Mouse (Mus musculus) forebrain, embryonic 11.5 days (tissue): ENCODE measurements around the gene Hcn1. TPM values are rescaled to one million over a fixed set of nuclear protein-coding genes. Genes with fewer than 3 reads are reported as not detected.
A peak's percentile ranks its signal among the peaks of the same experiment; 100 is the strongest.

Experiments
- ATAC-seq: fragments of 200-750 bp; cut with Nextera tagmentation; replicated peaks from 2 replicates; pipeline ENCODE4 v1.8.0; 2017; ENCODE audit warnings: moderate TSS enrichment; ENCODE audit not compliant: low FRiP score
- DNase-seq: peaks from one replicate; pipeline ENCODE4 v3.0.0-alpha.2; 2017; ENCODE audit warnings: low spot score
- H3K27ac ChIP-seq: fragments of 300-500 bp; sonication (generic); 2 replicates; pipeline ENCODE4 v1.5.1; 2014; ENCODE audit warnings: low read depth, low read length
- H3K27me3 ChIP-seq: fragments of 300-500 bp; sonication (generic); 2 replicates; pipeline ENCODE4 v1.6.1; 2014; ENCODE audit warnings: mild to moderate bottlenecking, low read length, mixed read lengths; ENCODE audit not compliant: control insufficient read depth, insufficient read depth
- H3K36me3 ChIP-seq: fragments of 300-500 bp; sonication (generic); 2 replicates; pipeline ENCODE4 v1.6.1; 2014; ENCODE audit warnings: mild to moderate bottlenecking, low read length, moderate library complexity, mixed read lengths; ENCODE audit not compliant: control insufficient read depth, insufficient read depth
- H3K4me1 ChIP-seq: fragments of 300-500 bp; sonication (generic); replicated peaks from 2 replicates; pipeline ENCODE4 v1.6.1; 2014; ENCODE audit warnings: low read length, mixed read lengths; ENCODE audit not compliant: control insufficient read depth, insufficient read depth
- H3K4me2 ChIP-seq: fragments of 300-500 bp; sonication (generic); 2 replicates; pipeline ENCODE4 v1.6.1; 2014; ENCODE audit warnings: low read depth, mild to moderate bottlenecking, low read length, moderate library complexity, mixed read lengths; ENCODE audit not compliant: severe bottlenecking
- H3K4me3 ChIP-seq: fragments of 300-500 bp; sonication (generic); 2 replicates; pipeline ENCODE4 v1.5.1; 2014; ENCODE audit warnings: low read depth, low read length
- H3K9ac ChIP-seq: fragments of 300-500 bp; sonication (generic); 2 replicates; pipeline ENCODE4 v1.6.1; 2014; ENCODE audit warnings: low read length
- H3K9me3 ChIP-seq: fragments of 300-500 bp; sonication (generic); 2 replicates; pipeline ENCODE4 v1.6.1; 2016; ENCODE audit warnings: low read length, mixed read lengths; ENCODE audit not compliant: control insufficient read depth
- WGBS: fragments of 180-500 bp; shearing (Covaris S2); extraction: QIAGEN DNeasy Blood & Tissue Kit; methylation state at CpG from one replicate; pipeline ENCODE4 v1.1.7; 2014; 5-methylcytosine and 5-hydroxymethylcytosine counted together
- polyA plus RNA-seq: library from polyadenylated mRNA; unstranded; fragments of >200 nt; fragmentation: Nextera tagmentation; extraction: Ambion mirVana; gene quantifications from 2 replicates; pipeline ENCODE4 v1.2.1, GENCODE M21; 2014

The Hcn1 gene
- polyA plus RNA-seq, 1 experiment from 2014 or later: 0.07 TPM

- Histone ChIP-seq H3K4me2 (no peak overlapping the region), H3K4me1 (0 out of 2 replicates have a peak, but pooled peaks cover 3% of the 10 kb centered on the region)
- no peak for ATAC-seq
Observed at GRCm38 (mm10) chr13:117604073-117604472, 2.0 kb downstream of the Hcn1 start.

GRCm38 (mm10) chr13:117604971-117605750, 3.0 kb downstream of the Hcn1 start:
- Histone ChIP-seq H3K36me3 (no peaks in the 10 kb centered on the region), H3K27me3 (peaks cover 13% of the 10 kb centered on the region), H3K4me2 (no peak overlapping the region), H3K9ac (no peak overlapping the region), H3K27ac (no peak overlapping the region), H3K4me1 (0 out of 2 replicates have a peak, but pooled peaks cover 3% of the 10 kb centered on the region), H3K9me3 (no peaks in the 10 kb centered on the region), H3K4me3 (no peak overlapping the region)
- WGBS: 90% methylated on average over 5 of the region's 5 CpGs
- no peak for ATAC-seq
- DNase-seq: no peak

More at GRCm38 (mm10) chr13:117604073-117604472, 2.0 kb downstream of the Hcn1 start:
- no peak overlapping the region for H3K9ac ChIP-seq
- H3K27ac ChIP-seq: no peak overlapping the region
- WGBS: 39% methylated on average over 7 of the region's 7 CpGs
- DNase-seq: no peak
- no peaks in the 10 kb centered on the region for H3K9me3 ChIP-seq
- no peaks in the 10 kb centered on the region for H3K36me3 ChIP-seq
- H3K4me3 ChIP-seq: no peak overlapping the region
- H3K27me3 ChIP-seq: peaks cover 13% of the 10 kb centered on the region

- H3K4me2 ChIP-seq: no peak overlapping the region
- no peak overlapping the region for H3K9ac ChIP-seq
- no peak for ATAC-seq
- 94% methylated on average over 2 of the region's 2 CpGs for WGBS
- no peak for DNase-seq
- no peaks in the 10 kb centered on the region for H3K9me3 ChIP-seq
- H3K4me1 ChIP-seq: no peaks in the 10 kb centered on the region
- H3K36me3 ChIP-seq: no peaks in the 10 kb centered on the region
- H3K27ac ChIP-seq: no peak overlapping the region
- H3K4me3 ChIP-seq: no peak overlapping the region
- no peaks in the 10 kb centered on the region for H3K27me3 ChIP-seq
Observed at GRCm38 (mm10) chr13:117611881-117612280, 9.8 kb downstream of the Hcn1 start.

- H3K4me1 ChIP-seq: no peaks in the 10 kb centered on the region
- no peaks in the 10 kb centered on the region for H3K36me3 ChIP-seq
- H3K4me3 ChIP-seq: no peak overlapping the region
- no peak for DNase-seq
- no peak overlapping the region for H3K27ac ChIP-seq
- 88% methylated on average over 7 of the region's 7 CpGs for WGBS
- H3K9me3 ChIP-seq: no peaks in the 10 kb centered on the region
- H3K27me3 ChIP-seq: no peaks in the 10 kb centered on the region
- no peak overlapping the region for H3K9ac ChIP-seq
- H3K4me2 ChIP-seq: no peak overlapping the region
- ATAC-seq: no peak
Observed at GRCm38 (mm10) chr13:117619544-117619943, 17.4 kb downstream of the Hcn1 start.

- no peak for DNase-seq
- Histone ChIP-seq H3K4me2 (no peak overlapping the region), H3K4me3 (no peak overlapping the region), H3K4me1 (no peaks in the 10 kb centered on the region), H3K9ac (no peak overlapping the region), H3K9me3 (no peaks in the 10 kb centered on the region), H3K36me3 (no peaks in the 10 kb centered on the region), H3K27me3 (no peaks in the 10 kb centered on the region), H3K27ac (no peak overlapping the region)
- WGBS: 57% methylated on average over 2 of the region's 2 CpGs
- ATAC-seq: no peak
Observed at GRCm38 (mm10) chr13:117657501-117657900, 55.4 kb downstream of the Hcn1 start.

GRCm38 (mm10) chr13:117658414-117659175, 56.5 kb downstream of the Hcn1 start:
- Histone ChIP-seq H3K9me3 (no peaks in the 10 kb centered on the region), H3K36me3 (no peaks in the 10 kb centered on the region), H3K9ac (no peak overlapping the region), H3K4me3 (no peak overlapping the region), H3K27me3 (no peaks in the 10 kb centered on the region), H3K27ac (no peak overlapping the region), H3K4me1 (no peaks in the 10 kb centered on the region), H3K4me2 (no peak overlapping the region)
- ATAC-seq (no peak), DNase-seq (no peak)
- 91% methylated on average over 17 of the region's 17 CpGs for WGBS

GRCm38 (mm10) chr13:117659511-117659910, 57.4 kb downstream of the Hcn1 start:
- H3K27me3 ChIP-seq: no peaks in the 10 kb centered on the region
- DNase-seq: no peak
- 78% methylated on average over 7 of the region's 7 CpGs for WGBS

GRCm38 (mm10) chr13:117662661-117663060, 60.5 kb downstream of the Hcn1 start:
- Histone ChIP-seq H3K27ac (no peak overlapping the region), H3K36me3 (no peaks in the 10 kb centered on the region), H3K4me2 (no peak overlapping the region), H3K4me3 (no peak overlapping the region), H3K4me1 (no peaks in the 10 kb centered on the region), H3K27me3 (no peaks in the 10 kb centered on the region), H3K9ac (no peak overlapping the region), H3K9me3 (no peaks in the 10 kb centered on the region)
- DNase-seq (no peak), ATAC-seq (0 out of 2 replicates have a peak, but pooled peaks have one; percentile 66)
- 81% methylated on average over 3 of the region's 3 CpGs for WGBS

More at GRCm38 (mm10) chr13:117659511-117659910, 57.4 kb downstream of the Hcn1 start:
- H3K27ac ChIP-seq: no peak overlapping the region
- H3K4me2 ChIP-seq: no peak overlapping the region
- no peak overlapping the region for H3K4me3 ChIP-seq
- no peaks in the 10 kb centered on the region for H3K9me3 ChIP-seq
- H3K36me3 ChIP-seq: no peaks in the 10 kb centered on the region
- H3K9ac ChIP-seq: no peak overlapping the region
- no peak for ATAC-seq
- H3K4me1 ChIP-seq: no peaks in the 10 kb centered on the region
